Mouse (Mus musculus) urinary bladder, postnatal 25 days (tissue): ENCODE results near the gene Syncrip.

Experiments
- DNase-seq: peaks from one replicate; pipeline ENCODE4 v3.0.0; 2022; ENCODE audit warnings: low spot score

Gene Syncrip

DNA sequence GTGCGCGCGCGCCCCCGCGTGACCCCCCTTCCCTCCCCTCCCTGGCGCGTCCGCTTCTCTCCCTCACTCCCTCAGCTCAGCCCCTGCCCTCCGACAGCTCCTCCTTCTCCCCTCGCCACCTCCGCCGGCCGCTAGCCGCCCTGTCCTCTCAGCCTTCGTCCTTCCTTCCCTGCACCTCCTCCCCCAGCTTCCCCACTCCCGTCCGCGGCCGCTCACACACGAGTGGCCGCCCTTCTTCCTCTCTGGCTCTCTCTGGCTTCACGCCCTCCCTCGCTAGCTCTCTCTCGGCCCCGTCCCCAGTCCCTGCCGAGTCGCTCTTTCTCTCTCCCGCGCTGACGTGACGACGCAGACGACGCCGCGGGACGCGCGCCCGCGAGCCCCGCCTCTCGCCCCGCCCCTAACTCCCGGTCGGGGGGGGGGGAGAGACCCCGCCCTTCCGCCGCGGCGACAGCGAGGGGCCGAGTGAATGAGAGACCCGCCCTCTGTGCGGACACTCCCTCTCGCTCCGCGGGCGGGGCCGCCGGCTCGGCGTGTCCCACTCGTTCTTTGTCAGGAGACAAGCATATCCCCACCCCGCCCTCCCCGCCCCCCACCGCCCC lies at the start of gene Syncrip:
Syncrip (minus strand) TSS at position 345 of the 599 bp plus-strand sequence.
- peak; percentile 90 for DNase-seq

DNA sequence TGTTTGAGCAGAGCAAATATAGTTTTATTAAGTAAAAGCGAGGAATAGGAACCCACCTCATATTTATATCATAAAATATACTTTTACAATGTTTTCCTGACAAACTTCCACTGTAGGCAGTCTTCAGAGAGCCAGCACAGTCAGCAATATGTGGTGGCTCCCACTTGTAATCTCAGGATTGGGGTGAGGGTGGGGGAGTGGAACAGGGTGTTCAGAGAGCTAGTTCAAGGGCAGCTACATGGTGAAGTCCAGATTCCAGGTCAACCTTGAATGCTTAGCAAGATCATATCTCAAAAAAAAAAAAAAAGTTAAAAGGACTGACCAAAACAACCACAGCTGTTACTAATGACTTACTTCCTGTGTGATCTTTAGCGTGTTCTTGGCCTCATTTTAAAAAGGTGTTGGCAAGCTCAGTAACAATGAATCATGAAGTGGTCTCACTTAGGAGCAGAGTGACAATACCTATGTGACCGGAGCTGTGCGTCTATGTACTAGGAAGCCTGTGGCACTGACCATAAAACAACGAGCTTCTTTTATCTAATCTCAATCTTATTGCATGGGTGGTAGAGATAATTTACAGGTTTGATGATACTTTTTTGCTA lies 47.7 kb upstream of the Syncrip start:
- no peak for DNase-seq

DNA sequence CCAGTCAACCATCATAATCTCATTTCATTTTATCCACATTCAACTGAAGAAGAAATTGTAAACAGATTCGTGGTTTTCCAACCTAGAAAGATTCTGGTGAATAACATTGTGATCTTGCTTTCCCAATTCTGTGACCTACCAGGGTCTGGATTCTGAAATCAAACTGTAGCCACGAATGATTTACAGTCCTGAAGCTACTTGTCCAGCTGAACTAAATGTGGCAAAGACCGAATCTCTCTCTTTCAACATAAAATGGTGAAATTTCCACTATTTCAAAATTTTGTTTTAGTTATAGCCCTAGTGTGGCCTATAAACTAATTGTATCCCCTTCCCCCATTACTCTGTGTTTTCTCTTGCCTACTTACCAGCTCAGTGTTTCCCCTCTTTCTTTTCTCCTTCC lies 47.2 kb upstream of the Syncrip start:
- DNase-seq, result no peak

DNA sequence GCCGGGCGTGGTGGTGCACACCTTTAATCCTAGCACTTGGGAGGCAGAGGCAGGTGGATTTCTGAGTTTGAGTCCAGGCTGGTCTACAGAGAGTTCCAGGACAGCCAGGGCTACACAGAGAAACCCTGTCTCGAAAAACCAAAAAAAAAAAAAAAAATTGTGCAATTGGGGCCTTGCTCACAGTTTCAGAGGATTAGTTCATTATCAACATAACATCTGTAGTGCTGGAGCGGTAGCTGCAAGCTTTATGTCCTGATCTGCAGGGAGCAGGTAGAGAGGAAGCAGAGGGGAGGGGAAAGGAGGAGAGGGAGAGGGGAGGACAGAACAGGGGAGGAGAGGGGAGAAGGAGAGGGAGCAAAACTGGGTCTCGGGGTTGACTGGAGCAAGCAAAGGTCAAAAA lies 46.4 kb upstream of the Syncrip start:
- DNase-seq, result no peak

DNA sequence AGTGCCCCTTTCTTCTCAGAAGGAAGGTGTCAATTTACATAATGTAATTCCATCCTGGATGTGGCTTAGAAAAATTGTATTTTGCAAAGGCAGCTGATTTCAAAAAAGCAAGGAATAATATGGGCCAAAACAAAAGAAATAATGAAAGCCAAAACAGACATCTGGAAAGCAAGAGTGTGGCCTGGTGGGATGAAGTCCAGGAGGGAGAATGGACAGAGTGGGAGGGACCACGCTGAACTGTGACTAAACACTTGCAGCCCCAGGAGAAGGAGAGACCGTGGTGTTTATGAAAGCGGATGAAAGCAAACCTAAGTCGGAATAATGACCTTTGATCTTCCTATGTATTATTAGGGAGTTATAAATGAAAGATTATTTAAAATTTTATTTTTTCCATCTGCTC lies 45.6 kb upstream of the Syncrip start:
- DNase-seq, result no peak

DNA sequence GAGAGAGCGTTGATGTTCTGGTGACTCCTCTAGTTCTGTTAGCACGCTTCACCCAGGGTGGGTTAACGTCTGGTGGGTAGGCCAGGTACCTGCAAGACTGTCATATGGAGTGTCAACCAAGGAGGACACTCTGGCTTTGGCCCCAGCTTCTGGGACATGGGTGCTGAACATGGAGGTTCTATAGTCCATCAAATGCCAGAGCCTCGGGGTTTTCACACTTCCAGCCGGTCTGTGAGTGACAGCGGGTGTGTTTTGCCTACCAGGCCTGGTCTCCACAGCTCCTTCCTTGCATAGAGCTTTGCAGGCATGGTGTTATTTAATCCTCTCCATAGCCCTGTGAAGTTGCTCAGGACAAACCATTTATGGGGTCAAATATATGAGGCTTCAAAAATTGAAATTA lies 43.0 kb upstream of the Syncrip start:
- no peak for DNase-seq

DNA sequence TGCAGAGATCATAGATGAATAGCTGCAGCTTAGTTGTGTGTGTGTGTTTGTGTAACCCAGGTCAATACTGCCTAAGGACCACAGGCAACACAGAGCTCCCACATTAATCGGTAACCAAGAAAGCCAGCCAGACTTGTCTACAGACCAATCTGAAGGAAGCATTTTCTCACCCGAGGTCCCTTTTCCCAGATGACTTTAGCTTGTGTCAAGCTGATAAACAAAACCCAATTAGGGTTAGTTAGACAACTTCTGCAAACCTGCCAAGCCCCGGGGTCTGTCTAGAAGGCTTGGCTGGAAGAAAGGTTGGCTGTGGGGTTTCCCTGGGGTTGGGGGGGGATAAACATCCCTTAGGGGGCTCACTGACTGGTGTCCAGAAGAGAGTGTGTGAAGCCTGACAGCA lies 42.4 kb upstream of the Syncrip start:
- no peak for DNase-seq

DNA sequence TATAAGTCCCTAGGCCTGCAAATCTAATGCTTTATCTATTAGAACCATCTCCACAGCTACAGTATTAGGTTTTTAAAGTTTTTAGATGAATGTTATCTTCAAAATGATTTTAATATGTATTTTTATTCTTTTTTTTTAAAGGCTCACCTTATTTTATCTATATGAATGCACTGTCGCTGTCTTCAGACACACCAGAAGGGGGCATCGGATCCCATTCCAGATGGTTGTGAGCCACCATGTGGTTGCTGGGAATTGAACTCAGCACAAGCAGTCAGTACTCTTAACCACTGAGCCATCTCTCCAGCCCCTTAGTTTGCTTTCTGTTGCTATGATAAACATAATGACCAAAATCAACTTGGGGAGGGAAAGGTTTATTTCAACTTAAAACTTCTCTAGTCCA lies 42.0 kb upstream of the Syncrip start:
- DNase-seq, result no peak

DNA sequence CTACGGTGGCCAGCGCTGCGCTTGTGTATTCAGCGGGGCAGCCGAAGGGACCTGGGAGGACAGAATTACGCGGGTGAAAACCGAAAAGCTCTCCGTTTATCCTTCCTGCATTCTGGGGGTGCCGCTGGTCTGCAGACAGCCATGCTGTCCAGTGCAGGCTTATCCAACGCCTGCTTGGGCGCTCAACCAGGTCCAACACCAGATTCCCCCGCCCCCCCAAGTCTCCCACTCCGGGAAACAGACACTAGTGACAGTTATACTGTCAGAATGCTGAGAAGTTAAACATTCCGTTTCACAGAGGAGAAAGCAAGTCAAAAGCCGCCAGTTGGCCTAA lies 40.9 kb upstream of the Syncrip start:
- no peak for DNase-seq

DNA sequence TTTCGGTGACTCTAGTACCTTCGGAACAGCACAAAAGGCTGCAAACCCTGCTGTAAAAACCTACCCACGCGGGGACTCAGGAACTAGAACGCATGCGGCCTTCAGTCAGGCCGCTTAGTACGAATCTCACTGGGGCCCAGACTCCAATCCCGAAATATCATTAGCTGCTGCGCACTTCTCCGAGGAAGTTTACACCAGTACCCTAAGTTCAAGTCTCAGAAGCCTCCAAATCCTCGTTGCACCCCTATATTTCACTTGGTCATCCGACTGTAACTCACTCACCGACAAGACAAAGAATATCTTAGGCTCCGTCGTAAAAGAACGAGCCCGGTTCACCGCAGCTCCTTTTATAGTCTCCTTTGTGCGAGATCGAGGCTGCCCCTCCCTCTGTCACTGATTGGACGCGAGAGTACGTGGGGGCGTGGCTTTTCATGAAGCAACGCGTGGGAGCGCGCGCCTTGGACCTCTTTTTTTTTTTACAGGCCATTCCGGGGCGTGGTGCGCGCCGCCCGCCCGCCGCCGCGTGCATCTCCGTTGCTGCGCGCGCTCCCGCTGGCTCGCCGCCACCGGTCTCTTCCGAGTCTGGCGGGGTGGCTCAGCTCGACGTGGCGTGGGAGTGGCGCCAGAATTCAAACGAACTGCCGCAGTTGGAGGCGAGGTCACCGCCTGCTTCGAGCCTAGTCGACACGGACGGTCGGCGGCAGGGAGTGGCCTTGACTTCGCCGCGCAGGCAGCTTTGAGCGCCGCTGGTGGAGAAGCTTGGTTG lies 40.4 kb upstream of the Syncrip start:
- DNase-seq, result peak; percentile 97

DNA sequence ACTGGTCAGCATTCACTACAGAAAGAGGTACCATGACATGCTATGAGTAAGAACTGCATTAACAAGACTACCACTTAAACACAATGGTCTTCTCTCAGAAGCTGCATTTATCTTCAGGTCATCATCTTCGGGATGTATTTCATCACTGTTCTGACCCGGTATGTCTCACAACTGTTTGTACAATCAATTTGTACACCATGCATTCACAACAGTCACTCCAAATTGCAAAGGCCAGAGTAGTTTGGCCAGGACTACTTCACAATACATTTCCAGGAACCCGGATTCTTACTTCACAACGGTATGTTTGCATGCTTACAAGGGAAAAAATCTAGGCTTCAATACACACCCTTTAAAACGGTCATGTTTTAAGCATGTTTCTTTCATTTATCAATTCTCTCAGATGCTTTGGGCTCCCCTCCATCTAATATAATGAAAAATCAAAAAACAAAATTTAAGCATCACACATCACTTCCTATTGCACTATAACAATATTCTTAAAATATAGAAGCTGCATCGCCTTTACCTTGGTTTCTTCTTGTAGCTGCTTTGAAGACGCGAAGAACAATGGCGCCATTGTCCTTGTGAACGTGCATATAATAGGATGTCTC lies 39.7 kb upstream of the Syncrip start:
- DNase-seq, result no peak

DNA sequence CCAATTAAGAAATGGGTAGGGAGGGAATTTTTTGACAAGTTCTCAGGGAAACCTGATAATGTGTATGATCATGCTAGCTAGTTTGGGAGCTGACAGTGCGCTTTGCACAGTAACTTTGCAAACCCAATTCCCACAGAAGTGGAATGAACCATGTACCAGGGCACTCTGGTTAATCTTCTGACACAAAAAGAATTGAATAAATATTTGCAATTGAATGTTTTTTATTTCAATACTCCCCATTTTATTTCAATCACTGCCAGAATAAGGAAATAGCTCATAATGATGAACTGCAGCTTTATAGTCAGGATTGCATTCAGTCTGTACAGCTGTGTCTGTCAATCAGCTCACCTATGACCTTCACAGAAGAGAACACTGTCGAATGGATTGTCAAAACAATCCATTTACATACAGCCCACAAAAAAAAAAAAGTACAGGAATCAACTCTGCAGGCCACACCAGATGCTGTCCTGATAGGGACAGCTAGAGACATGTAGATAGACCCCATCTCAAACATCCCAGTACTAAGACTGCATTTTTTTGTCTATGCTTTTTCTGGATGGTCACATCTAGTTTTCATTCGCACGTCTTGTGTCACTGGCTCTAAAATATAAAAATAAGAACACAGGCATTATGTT lies 38.6 kb upstream of the Syncrip start:
- no peak for DNase-seq

DNA sequence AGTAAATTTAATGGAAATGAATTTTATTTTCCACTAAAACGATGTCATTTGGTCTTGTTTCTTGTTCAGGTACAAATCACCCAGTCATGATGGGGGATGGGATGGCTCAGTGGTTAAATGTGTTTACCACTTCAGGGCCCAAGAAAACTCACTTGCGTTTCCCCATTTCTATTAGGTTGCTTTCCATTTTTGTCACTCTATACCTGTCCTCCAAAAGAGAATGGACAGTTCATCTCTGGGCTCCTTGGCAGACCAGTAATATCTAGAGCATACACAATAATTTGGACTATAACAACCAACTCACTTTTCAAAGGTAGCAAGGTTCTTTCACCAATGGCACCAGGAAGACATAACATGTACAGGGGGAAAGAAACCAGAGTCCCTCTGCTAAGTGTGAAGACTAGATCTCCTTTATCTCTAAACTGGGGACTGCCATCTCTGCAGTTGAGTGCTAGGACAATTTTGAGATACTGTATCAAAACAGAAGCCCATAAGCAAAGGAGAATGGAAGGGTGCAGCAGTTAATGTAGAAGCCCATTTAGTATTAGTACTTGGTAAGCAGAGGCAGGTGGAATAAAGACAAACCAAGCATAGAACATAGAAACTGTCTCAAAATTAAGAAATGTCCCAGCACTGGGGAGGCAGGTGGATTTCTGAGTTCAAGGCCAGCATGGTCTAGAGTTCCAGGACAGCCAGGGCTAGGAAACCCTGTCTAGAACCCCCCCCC lies 37.9 kb upstream of the Syncrip start:
- no peak for DNase-seq

DNA sequence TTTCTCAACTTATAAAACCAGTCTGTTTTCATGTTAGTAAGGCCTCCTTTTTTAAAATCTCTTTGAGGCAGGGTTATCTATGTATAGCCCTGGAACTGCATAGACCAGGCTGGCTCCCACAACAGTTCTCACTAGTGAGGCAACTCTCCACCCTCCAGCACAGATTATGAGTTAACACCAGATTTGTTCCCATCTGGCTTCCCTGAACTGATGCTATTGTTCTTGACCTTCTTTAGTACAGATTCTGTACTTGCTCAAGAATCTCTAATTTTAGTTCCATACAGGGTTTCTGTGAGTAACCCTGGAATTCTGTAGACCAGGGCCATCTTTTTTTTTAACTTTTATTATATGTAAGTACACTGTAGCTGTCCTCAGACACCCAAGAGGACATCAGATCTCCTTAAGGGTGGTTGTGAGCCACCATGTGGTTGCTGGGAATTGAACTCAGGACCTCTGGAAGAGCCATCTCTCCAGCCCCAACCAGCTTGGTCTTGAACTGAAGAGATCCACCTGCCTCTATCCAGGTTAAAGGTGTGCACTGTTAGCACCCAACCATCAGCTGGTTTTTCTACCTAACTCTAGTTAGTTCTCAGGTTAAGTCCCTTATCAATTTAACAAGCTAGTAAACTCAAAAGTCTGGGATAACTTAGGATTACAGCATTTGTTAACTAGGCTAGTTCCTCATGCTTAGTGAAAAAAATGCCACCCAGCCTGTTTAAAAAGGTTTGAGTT lies 37.2 kb upstream of the Syncrip start:
- no peak for DNase-seq

DNA sequence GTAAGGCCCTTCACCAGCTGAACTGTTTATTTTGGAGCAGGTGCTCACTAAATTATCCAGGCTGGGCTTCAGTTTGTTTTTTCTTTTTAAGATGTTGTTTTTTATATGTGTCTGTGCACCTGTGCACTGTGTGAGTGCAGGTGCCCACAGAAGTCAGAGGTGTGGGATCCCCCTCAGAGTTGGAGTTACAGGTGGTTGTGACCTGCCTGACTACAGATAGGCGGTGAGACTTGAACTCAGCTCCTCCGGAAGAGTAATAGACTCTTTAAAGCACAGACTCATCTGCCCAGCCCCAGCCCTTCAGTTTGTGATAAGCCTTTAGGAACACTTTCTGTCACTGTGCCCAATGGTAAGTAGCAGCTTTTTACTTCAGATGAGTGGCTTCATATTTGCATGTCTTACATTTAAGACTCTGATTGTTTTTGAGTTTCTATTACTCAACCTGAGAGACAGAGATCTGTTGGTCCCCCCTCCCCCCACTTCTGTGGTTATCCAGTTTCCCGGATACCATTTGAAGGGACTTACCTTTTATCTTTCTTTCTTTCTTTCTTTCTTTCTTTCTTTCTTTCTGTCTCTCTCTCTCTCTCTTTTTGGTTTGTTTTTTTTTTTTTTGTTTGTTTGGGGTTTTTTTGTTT lies 34.1 kb upstream of the Syncrip start:
- DNase-seq, result no peak

DNA sequence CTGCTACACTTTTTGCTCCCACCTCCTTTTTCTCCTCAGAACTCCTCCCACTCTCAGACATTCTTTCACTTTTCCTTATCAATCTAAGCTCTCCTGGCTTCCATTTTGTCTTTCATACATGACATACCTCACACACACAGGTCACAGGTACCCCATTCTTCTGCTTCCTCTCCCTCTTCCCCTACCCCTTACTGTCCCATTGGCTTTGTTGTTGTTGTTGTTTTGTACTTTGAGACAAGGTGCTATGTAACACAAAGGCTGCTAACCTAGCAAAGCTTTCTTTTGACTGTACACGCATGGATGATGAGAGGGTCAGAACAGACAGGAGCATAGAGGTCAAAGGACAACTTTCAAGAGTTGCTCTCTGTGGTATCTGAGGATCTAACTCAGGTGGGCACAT lies 33.2 kb upstream of the Syncrip start:
- no peak for DNase-seq

DNA sequence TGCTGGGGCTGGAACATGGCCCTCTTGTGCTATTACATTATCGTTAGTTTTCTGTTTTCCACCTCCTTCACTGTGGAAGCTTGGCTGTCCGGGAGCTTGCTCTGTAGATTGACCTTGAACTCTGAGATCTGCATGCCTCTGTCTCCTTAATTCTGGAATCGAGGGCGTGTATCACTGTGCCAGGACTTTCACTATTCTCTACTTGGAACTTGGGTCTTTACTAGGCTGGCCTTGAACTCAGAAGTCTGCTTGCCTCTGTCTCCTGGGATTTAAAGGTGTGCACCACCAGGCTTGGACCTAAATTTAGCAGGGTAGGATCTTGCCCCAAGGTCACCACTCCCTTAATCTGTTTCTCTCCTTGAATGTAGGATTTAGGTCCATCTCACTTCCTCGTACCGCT lies 19.5 kb upstream of the Syncrip start:
- no peak for DNase-seq

DNA sequence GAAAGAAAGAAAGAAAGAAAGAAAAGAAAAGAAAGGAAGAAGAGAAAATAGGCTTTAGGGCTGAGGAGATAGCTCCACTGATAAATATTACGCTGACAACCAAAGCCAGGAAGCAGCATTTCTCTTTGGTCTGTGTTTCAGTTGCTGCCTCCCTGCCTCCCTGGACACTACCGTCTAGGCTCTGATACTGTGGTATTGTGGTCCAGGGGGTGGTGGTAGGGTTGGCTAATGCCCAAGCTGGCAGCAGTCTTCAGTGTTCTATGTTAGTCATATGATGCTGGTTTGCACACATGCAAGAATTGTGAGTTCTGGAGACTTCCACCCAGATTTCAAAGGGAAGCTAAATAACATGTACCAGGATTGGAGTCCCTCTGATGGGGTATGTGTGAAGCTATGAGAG lies 17.7 kb upstream of the Syncrip start:
- no peak for DNase-seq

DNA sequence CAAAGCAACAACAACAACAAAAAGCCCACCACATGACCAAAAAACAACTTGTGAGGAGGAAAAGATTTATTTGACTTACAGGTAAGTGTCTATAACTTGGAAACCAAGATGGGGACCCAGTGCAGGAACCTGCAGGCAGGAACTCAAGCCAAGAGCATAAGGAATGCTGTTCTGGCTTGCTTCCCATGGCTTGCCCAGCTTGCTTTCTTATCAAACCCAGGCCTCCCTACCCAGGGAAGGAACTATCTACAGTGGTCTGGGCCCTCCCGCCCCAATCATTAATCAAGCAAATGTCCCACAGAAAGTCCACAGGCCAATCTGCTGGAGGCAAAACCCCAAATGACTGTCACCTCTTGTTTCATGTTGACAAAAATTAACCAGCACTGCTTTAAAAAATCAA lies 10.1 kb upstream of the Syncrip start:
- DNase-seq, result no peak

DNA sequence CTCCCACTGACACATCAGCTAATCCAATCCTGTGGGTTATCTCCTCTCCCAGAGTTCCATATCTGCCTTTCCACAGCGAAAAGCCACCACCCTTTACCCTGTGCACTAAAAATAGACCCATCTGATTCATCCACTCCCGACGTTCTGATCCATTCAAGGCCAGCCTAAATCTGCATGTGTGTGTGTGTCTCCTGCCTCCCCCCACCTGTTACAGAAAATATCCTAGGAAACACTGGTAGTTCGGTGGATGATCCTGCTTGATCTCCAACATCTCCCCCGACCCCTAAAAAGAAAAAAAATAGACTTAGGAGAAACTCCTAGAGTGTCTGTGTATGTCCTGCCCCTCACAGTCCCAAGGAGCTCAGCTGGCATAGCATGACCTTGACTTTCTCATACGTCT lies 2.2 kb upstream of the Syncrip start:
- DNase-seq, result no peak

DNA sequence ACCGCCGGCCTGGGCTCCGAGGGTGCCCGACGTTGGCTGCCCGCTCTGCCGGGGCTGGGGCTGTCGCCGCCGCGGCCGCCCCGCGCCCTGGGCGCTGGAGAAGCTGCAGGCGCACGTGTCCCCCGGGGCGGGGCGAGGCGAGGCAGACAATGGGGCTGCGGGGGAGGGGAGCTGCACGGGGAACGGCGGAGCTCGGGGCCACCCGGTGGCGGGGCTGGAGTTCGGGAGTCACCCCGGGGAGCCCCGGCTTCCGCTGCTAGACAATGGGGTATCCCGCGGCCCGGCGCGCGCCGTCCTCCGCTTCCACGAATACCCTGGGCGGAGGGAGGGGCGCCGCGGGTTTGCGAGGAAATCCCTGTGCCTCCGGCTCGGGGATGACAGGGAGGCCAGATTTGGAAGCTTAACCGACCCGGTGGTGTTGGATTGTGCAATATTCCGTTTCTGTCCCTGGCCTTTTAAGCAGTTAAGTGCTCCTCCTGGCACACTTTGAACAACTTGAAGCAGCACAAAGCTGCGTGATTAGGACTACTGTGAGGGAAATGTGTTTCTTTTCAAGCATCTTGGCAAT lies 539 bp upstream of the Syncrip start:
- DNase-seq, result peak; percentile 77
